Mouse (Mus musculus) ES-Bruce4 (cell line): ENCODE data around the gene Atxn1.

Experiments
- CTCF ChIP-seq: IDR thresholded peaks from one replicate; pipeline ENCODE4 v1.8.1; 2011; ENCODE audit warnings: low read depth, low read length
- EP300 ChIP-seq: IDR thresholded peaks from 2 replicates; pipeline ENCODE4 v1.6.1; 2011; ENCODE audit warnings: low read depth, low read length; ENCODE audit not compliant: insufficient read depth
- POLR2A ChIP-seq: IDR thresholded peaks from one replicate; pipeline ENCODE4 v1.8.1; 2011; ENCODE audit warnings: low read length; ENCODE audit not compliant: insufficient read depth

GRCm38 (mm10) chr13:45976894-45977293 lies 12.1 kb upstream of the Atxn1 start:
- TF ChIP-seq CTCF: peak; percentile 98
- no peak for TF ChIP-seq POLR2A
- no peak for TF ChIP-seq EP300
